8 mouse cellular contexts compared by ENCODE assay signal in the genomic region with DNA sequence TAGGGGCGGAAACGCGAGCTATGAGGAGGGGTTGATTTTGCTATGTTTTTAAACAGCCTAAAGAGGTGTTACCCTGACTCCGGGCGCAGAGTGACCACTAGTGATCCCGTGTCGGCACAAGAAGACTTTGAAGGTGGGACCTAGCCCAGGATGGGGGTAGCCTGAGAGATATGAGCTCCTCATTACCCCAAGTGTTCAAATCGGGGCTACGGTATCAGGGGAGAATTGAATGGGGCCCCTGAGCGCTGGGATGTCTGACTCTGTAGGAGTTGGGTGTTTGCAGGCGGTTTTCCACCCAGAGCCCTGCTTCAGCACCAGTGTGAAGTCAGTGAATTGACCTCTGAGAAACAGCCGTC. TPM values are rescaled to one million over a fixed set of nuclear protein-coding genes. Genes with fewer than 3 reads are reported as not detected.
DNase-seq lines count a peak whose midpoint lies in the region; ATAC-seq and TF ChIP-seq lines count a peak whose summit lies in the region.

No protein-coding gene starts in this region.

- H3K36me3 ChIP-seq in testis, adult 2 months (ENCODE audit: control insufficient read depth, insufficient read depth, low read length), result no peaks in the 10 kb centered on the region
- no peaks in the 10 kb centered on the region for H3K36me3 ChIP-seq in liver, embryonic 12.5 days
- no peaks in the 10 kb centered on the region for H3K36me3 ChIP-seq in stomach, postnatal 0 days (ENCODE audit: control insufficient read depth, insufficient read depth, low read length)

- 30% methylated on average over 12 of the region's 12 CpGs for WGBS in liver, embryonic 12.5 days (ENCODE audit: insufficient replicate concordance)
- WGBS in stomach, postnatal 0 days, result 19% methylated on average over 12 of the region's 12 CpGs

- H3K4me2 ChIP-seq in liver, embryonic 12.5 days, result peak overlapping the region; percentile 96
- H3K4me2 ChIP-seq in stomach, postnatal 0 days (replicated peaks; ENCODE audit: low read depth), result peak overlapping the region; percentile 89

- H3K27ac ChIP-seq in gastrocnemius, adult 2 months, result peak overlapping the region; percentile 92
- peak overlapping the region; percentile 98 for H3K27ac ChIP-seq in testis, adult 2 months (ENCODE audit: control insufficient read depth, insufficient read depth, low read depth, low read length)
- H3K27ac ChIP-seq in liver, embryonic 12.5 days, result no peak overlapping the region
- H3K27ac ChIP-seq in stomach, postnatal 0 days (replicated peaks), result no peak overlapping the region

- TF ChIP-seq CTCF in gastrocnemius, adult 2 months (IDR thresholded peaks at IDR 0.05), result no peak
- TF ChIP-seq CTCF in testis, adult 2 months (IDR thresholded peaks at IDR 0.05; ENCODE audit: control insufficient read depth, insufficient read depth, insufficient replicate concordance, low read depth, low read length), result no peak
- no peak for TF ChIP-seq CTCF in stomach, postnatal 0 days (IDR thresholded peaks at IDR 0.05; ENCODE audit: low read depth)

- H3K9ac ChIP-seq in liver, embryonic 12.5 days, result peak overlapping the region; percentile 72
- H3K9ac ChIP-seq in stomach, postnatal 0 days (ENCODE audit: low read length), result peak overlapping the region; percentile 24

- no peak for TF ChIP-seq EP300 in stomach, postnatal 0 days (optimal IDR thresholded peaks at IDR 0.05)

- peaks cover 3% of the 10 kb centered on the region; the same call in 1 of the 2 replicates for H3K4me1 ChIP-seq in testis, adult 2 months (ENCODE audit: control insufficient read depth, insufficient read depth, low read length)
- peaks cover 21% of the 10 kb centered on the region for H3K4me1 ChIP-seq in liver, embryonic 12.5 days
- 0 out of 2 replicates have a peak, but pooled peaks cover 3% of the 10 kb centered on the region for H3K4me1 ChIP-seq in stomach, postnatal 0 days (replicated peaks; ENCODE audit: control insufficient read depth, insufficient read depth)

- intact Hi-C loops in gastrocnemius, adult 2 months (cut with DNase I), result loop anchor here (1.0 to 10.0 kb wide), 3 partner anchors 48 to 187 kb away; partner anchors contain the start of gene Grk2
- intact Hi-C loops in gastrocnemius, postnatal 36 days (cut with DNase I), result loop anchor here (2.0 kb wide), 1 partner anchor 49 kb away; the partner anchor contains the start of gene Grk2

- no peaks in the 10 kb centered on the region for H3K9me3 ChIP-seq in liver, embryonic 12.5 days (replicated peaks)
- H3K9me3 ChIP-seq in stomach, postnatal 0 days (ENCODE audit: control insufficient read depth, low read length), result no peaks in the 10 kb centered on the region

- ATAC-seq in liver, embryonic 12.5 days, result no peak
- no peak; the same call in 1 of the 2 replicates for ATAC-seq in stomach, postnatal 0 days (ENCODE audit: low FRiP score, low TSS enrichment)

- H3K4me3 ChIP-seq in gastrocnemius, adult 2 months, result peak overlapping the region; percentile 78
- H3K4me3 ChIP-seq in testis, adult 2 months (ENCODE audit: control insufficient read depth, low read depth, low read length), result peak overlapping the region; percentile 91
- peak overlapping the region; percentile 72 for H3K4me3 ChIP-seq in liver, embryonic 12.5 days
- peak overlapping the region; percentile 63 for H3K4me3 ChIP-seq in stomach, postnatal 0 days (ENCODE audit: low read depth, low read length)

- H3K27me3 ChIP-seq in testis, adult 2 months (ENCODE audit: control insufficient read depth, insufficient read depth, low read length), result no peaks in the 10 kb centered on the region
- 0 out of 2 replicates have a peak, but pooled peaks cover 5% of the 10 kb centered on the region for H3K27me3 ChIP-seq in liver, embryonic 12.5 days (replicated peaks)
- no peaks in the 10 kb centered on the region for H3K27me3 ChIP-seq in stomach, postnatal 0 days (ENCODE audit: control insufficient read depth, insufficient read depth, low read length)

- no peak for TF ChIP-seq POLR2A in testis, adult 2 months (IDR thresholded peaks at IDR 0.05; ENCODE audit: control insufficient read depth, low read depth, low read length)

- no peak for DNase-seq in gastrocnemius, adult 2 months
- no peak for DNase-seq in gastrocnemius, postnatal 36 days
- DNase-seq in testis, postnatal 14 days (ENCODE audit: low spot score), result no peak
- DNase-seq in stomach, postnatal 0 days (ENCODE audit: low spot score), result no peak
- no peak for DNase-seq in right cerebral cortex, postnatal 36 days (ENCODE audit: low spot score in 2 of 2)
- no peak for DNase-seq in left cerebral cortex, adult 8-10 months (ENCODE audit: low spot score in 2 of 2)

RNA-seq across cellular contexts. Expression of gene Ssh3, which starts 11.1 kb away (rescaled TPM):
- total RNA-seq in gastrocnemius, adult 2 months (2021), result 1 to 10 TPM; 3.3 to 3.9 TPM
- total RNA-seq in gastrocnemius, postnatal 36 days (2021), result 1 to 10 TPM; 2.4 to 3.0 TPM
- 6.3 and 7.1 TPM in 2 replicates for polyA plus RNA-seq in testis, adult 2 months (2012; rRNA removed)
- 2.2 and 2.6 TPM in 2 replicates for polyA plus RNA-seq in liver, embryonic 12.5 days (2016; fragmentation: Nextera tagmentation; extraction: Ambion mirVana)
- 36.9 and 41.0 TPM in 2 replicates for polyA plus RNA-seq in stomach, postnatal 0 days (2015; fragmentation: Nextera tagmentation; extraction: Ambion mirVana)
- 10 to 100 TPM; 40.6 to 55.7 (median 51.5) TPM for total RNA-seq in left cerebral cortex, adult 8-10 months (2022)

RNA-seq across cellular contexts. Expression of gene Ankrd13d, which starts 25.1 kb away (rescaled TPM):
- total RNA-seq in gastrocnemius, adult 2 months (2021), result under 1 TPM; 0.45 to 0.64 TPM
- under 1 TPM; 0.23 to 0.27 TPM for total RNA-seq in gastrocnemius, postnatal 36 days (2021)
- polyA plus RNA-seq in testis, adult 2 months (2012; rRNA removed), result 4.3 and 6.1 TPM in 2 replicates
- 0.99 and 1.4 TPM in 2 replicates for polyA plus RNA-seq in liver, embryonic 12.5 days (2016; fragmentation: Nextera tagmentation; extraction: Ambion mirVana)
- 5.0 and 5.2 TPM in 2 replicates for polyA plus RNA-seq in stomach, postnatal 0 days (2015; fragmentation: Nextera tagmentation; extraction: Ambion mirVana)
- total RNA-seq in left cerebral cortex, adult 8-10 months (2022), result 10 to 100 TPM; 60.1 to 72.5 (median 69.0) TPM

RNA-seq across cellular contexts. Expression of gene Pold4, which starts 26.2 kb away (rescaled TPM):
- total RNA-seq in gastrocnemius, adult 2 months (2021), result 10 to 100 TPM; 13.6 to 16.4 TPM
- total RNA-seq in gastrocnemius, postnatal 36 days (2021), result 10 to 100 TPM; 16.0 to 21.1 TPM
- 16.3 and 19.4 TPM in 2 replicates for polyA plus RNA-seq in testis, adult 2 months (2012; rRNA removed)
- polyA plus RNA-seq in liver, embryonic 12.5 days (2016; fragmentation: Nextera tagmentation; extraction: Ambion mirVana), result 12.8 and 13.2 TPM in 2 replicates
- 42.8 and 45.0 TPM in 2 replicates for polyA plus RNA-seq in stomach, postnatal 0 days (2015; fragmentation: Nextera tagmentation; extraction: Ambion mirVana)
- total RNA-seq in left cerebral cortex, adult 8-10 months (2022), result 10 to 100 TPM; 16.1 to 23.6 (median 22.1) TPM

RNA-seq across cellular contexts. Expression of gene AC109138.7, which starts 43.7 kb away (rescaled TPM):
- total RNA-seq in gastrocnemius, adult 2 months (2021), result not detected
- not detected for total RNA-seq in gastrocnemius, postnatal 36 days (2021)
- 1.2 and 3.0 TPM in 2 replicates for polyA plus RNA-seq in testis, adult 2 months (2012; rRNA removed)
- not detected in 2 replicates for polyA plus RNA-seq in liver, embryonic 12.5 days (2016; fragmentation: Nextera tagmentation; extraction: Ambion mirVana)
- polyA plus RNA-seq in stomach, postnatal 0 days (2015; fragmentation: Nextera tagmentation; extraction: Ambion mirVana), result not detected in 2 replicates
- total RNA-seq in left cerebral cortex, adult 8-10 months (2022), result not detected

RNA-seq across cellular contexts. Expression of gene Clcf1, which starts 43.8 kb away (rescaled TPM):
- under 1 TPM; 0.38 to 0.89 TPM for total RNA-seq in gastrocnemius, adult 2 months (2021)
- under 1 TPM; 0.52 to 0.61 TPM for total RNA-seq in gastrocnemius, postnatal 36 days (2021)
- 2.0 and 3.1 TPM in 2 replicates for polyA plus RNA-seq in testis, adult 2 months (2012; rRNA removed)
- 0.73 and 1.3 TPM in 2 replicates for polyA plus RNA-seq in liver, embryonic 12.5 days (2016; fragmentation: Nextera tagmentation; extraction: Ambion mirVana)
- polyA plus RNA-seq in stomach, postnatal 0 days (2015; fragmentation: Nextera tagmentation; extraction: Ambion mirVana), result 3.2 and 3.6 TPM in 2 replicates
- 1 to 10 TPM in 2 of 4 experiments, under 1 TPM in 2; 0.65 to 2.4 (median 1.2) TPM for total RNA-seq in left cerebral cortex, adult 8-10 months (2022)

Comparison
In these comparisons a context has a peak if more than half of its experiments do, and no peak if none do; other contexts are left out.
1. H3K27ac ChIP-seq: peak in gastrocnemius, adult 2 months (single experiment) and testis, adult 2 months (single experiment); none in liver, embryonic 12.5 days (single experiment) and stomach, postnatal 0 days (single experiment).
2. RNA of gene Ssh3, which starts 11.1 kb away (total RNA-seq): 40.6 to 55.7 TPM in left cerebral cortex, adult 8-10 months; 3.3 to 3.9 TPM in gastrocnemius, adult 2 months and 2.4 to 3.0 TPM in gastrocnemius, postnatal 36 days; every median in the first group is over 4 times any median in the second.
3. RNA of gene Ankrd13d, which starts 25.1 kb away (total RNA-seq): 60.1 to 72.5 TPM in left cerebral cortex, adult 8-10 months; 0.45 to 0.64 TPM in gastrocnemius, adult 2 months and 0.23 to 0.27 TPM in gastrocnemius, postnatal 36 days; every median in the first group is over 10 times any median in the second.
4. Peak in every context shown above with its lines, with median percentiles within 50 percentile points of each other: H3K4me3 ChIP-seq.